Mouse (Mus musculus) adrenal gland, adult 2 months (tissue): Measurements from ENCODE around the gene Nrxn3. TPM values are rescaled to one million over a fixed set of nuclear protein-coding genes. Genes with fewer than 3 reads are reported as not detected.
A peak's percentile ranks its signal among the peaks of the same experiment; 100 is the strongest.

Experiments
- DNase-seq: peaks from one replicate; pipeline ENCODE4 v3.0.0; 2021
- polyA plus RNA-seq: library from polyadenylated mRNA; depleted of rRNA; stranded (reverse); fragments of >200 nt; gene quantifications from 2 replicates; pipeline ENCODE4 v1.2.3, GENCODE M21; 2012
- total RNA-seq, 2 experiments: library from RNA; stranded (reverse); gene quantifications; 2 replicates each; pipeline ENCODE4 v1.2.3; 2021

Gene Nrxn3
- total and polyA plus RNA-seq, 3 experiments = 0.10 to 0.49 (median 0.18) TPM

GRCm38 (mm10) chr12:89179970-89180666 lies 457.4 kb downstream of the Nrxn3 start:
- DNase-seq = no peak

DNA sequence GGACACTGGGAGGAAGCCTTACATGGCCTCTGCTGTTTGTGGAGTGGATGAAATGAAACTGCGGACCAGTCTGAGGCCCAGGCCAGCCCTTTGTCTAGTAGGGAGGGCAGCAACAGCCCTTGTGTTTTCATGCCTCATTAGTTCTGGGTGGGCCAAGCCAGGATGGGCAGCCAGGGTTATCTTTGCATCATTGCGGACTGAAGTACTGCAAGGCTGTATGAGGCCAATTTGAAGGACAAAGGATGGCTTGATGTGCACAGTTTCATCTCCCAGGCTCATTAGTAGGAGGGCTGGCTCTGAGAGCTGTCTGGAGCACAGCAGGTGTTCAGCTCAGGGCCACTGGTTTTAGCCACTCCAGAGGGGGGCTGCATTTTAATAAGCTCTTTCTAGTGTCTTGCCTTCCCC lies 458.5 kb downstream of the Nrxn3 start:
- DNase-seq = no peak

DNA sequence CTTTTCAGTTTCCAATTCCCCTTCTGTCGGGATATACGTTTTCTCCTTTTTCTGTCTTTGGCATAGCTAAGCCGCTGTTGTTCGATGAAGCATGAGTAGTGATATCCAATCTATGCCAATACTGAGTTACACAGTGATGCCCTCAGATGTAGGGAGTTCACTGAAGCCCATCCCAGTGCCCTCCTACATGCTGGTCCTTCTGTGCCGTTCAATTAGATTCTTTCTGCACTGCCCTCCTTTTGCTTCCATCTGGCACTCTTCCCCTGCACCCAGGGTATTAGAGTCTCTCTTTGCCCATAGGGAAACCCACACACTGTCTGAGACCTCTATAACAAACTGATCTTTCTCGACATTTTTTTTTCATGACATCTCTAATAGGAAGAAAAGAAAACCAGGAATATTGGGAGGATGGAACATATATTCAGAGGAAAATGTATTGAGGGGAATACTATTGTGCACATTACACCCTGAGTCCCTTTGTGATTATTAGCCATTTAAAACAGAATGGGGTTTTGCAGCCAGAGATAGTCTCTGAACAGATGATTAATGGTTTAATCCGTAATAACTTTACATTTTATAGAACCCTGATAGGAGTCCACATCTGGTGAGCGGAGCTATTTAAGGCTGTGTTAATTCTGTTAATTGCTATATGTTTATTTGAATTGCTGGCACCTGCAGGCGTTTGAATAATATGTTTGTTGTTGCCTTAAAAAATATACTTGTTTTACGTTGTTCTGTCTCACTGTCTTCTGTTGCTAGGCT lies 476.3 kb downstream of the Nrxn3 start:
- no peak for DNase-seq

DNA sequence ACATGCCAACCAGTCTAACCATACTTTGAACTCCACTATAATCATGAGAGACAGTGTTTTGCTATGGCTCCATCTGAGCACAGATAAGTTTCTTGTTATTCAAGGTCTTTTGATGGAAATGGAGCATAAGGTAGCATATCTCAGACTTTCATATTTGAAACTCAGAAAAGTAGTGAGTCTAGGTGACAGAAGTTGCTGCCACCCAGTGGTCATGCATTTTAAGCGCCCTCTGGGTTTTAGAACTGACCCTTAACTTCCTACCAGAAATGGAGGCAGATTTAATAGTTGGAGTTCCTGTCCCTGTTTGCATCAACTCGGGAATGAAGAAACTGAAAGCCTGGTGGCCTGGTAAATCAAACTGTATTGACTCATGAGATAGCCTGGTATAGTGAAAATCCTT lies 488.9 kb downstream of the Nrxn3 start:
- DNase-seq = no peak

GRCm38 (mm10) chr12:89239826-89240225 lies 517.1 kb downstream of the Nrxn3 start:
- no peak for DNase-seq

DNA sequence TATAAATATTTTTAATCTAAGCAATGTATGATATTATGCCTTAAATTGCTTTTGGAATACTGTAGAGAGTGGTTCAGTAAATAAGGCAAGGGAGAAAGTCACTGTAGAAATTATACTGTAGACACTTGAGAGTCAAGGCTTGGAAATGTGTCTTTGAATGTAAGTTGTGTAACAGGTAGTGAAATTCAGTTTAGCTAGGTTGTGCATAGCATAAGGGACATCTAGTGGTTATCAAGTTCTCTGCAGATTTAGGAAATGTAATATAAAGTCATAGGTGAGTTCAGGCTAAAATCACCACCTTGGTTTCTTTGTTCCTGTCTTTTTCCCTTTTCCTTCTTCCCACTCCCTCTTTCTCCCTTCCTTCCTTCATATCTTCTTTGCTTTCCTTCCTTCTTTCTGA lies 518.9 kb downstream of the Nrxn3 start:
- DNase-seq = no peak

DNA sequence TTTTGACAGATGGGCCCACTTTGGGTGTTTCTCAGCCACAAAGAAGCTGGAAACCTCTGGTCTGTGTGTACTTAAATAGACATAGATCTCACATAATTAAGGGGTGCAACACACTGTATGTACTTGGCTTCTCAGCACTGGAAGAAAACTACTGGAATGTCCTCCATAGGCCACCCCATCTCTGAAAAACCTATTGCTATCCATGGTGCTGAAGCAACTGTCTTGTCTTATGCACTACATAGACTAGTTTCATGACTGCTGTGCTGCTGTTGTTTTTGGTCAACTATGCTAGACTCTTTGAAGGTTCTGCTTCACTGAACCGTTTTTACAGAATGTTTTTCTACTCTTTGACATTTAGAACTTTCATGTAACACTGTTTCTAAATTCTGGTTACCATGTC lies 519.8 kb downstream of the Nrxn3 start:
- no peak for DNase-seq

DNA sequence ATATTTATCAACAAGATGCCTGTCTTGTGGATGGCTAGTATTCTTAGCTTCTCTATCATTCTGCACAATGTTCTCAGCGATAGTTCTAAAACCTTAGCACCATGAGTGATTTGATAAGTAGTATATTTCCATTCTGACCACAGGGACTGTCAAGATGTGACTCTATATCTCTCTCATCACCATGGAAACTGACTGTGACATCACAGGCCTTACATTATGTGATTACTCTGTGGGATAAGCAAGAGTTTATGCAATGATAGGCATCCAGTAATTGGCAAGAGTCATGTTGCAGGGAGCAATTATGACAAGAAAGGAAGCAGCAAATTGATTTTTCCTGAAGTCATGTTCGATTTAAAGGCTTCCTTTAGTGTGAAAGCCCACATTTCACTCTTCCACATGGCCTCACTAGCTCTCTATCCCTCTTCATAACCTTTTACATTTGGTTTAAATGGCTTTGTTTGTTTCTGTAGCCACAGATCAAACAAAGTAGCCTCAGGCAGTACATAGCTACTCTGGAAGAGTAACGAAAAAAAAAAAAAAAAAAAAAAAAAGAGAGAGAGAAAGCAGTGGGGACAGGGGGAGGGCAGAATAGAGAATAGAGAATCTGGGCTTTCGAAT lies 532.7 kb downstream of the Nrxn3 start:
- DNase-seq = no peak

GRCm38 (mm10) chr12:89258879-89259278 lies 536.2 kb downstream of the Nrxn3 start:
- no peak for DNase-seq

- DNase-seq = no peak
These were observed 537.4 kb downstream of the Nrxn3 start for GRCm38 (mm10) chr12:89260076-89260475.

- DNase-seq = no peak
These were observed 539.6 kb downstream of the Nrxn3 start for GRCm38 (mm10) chr12:89262261-89262660.

- DNase-seq = no peak
These were observed 560.0 kb downstream of the Nrxn3 start for GRCm38 (mm10) chr12:89282362-89283343.

DNA sequence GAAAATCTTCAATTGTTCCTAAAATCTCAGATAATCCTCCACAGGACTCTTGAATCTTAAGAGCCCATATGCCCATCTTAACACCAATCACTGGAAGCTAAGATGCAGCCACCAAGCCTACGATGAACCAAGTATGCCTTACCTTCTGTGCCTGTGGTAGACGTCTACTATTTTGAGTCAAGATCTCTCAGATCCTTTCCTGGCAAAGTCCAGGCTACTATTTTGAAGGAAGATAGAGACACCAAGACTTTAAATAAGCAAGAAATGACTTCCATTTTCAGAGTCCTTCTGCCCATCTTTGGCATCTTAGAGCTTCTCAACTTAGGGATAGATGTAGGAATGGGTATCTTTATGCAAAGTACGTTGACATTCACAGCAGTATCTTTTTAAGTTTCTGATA lies 561.7 kb downstream of the Nrxn3 start:
- no peak for DNase-seq

GRCm38 (mm10) chr12:89287037-89287436 lies 564.4 kb downstream of the Nrxn3 start:
- DNase-seq = no peak

DNA sequence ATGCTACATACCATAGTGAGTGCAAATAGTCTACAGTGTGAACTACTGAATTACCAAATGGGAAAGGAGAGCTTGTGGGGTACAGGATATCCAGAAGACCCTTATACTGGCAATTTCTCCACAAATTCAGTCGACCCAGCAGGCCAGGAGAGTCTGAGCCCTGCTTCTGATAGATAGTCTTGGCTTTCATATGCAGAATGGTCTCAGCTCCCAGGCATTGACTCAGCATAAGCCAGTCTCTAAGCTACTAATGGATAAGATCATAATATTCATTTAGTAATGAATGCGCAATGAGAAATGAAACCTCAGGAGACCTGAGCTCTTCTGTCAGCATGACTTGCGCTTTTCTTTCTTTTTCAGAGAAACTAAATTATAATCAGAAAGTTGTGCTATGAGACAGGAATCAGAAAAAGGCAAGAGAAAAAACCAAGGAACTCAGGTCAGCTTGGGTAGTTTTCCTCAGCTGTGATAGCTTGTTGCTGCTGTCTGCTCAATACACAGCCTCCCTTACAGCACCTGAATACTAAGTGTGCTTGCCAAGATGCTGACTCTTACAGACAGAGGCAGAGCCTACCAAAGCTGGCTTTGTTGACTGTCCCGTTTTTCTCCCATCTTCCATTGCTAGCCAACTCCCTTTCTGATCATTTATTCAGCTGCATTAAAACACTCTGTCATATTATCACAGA lies 567.1 kb downstream of the Nrxn3 start:
- no peak for DNase-seq

DNA sequence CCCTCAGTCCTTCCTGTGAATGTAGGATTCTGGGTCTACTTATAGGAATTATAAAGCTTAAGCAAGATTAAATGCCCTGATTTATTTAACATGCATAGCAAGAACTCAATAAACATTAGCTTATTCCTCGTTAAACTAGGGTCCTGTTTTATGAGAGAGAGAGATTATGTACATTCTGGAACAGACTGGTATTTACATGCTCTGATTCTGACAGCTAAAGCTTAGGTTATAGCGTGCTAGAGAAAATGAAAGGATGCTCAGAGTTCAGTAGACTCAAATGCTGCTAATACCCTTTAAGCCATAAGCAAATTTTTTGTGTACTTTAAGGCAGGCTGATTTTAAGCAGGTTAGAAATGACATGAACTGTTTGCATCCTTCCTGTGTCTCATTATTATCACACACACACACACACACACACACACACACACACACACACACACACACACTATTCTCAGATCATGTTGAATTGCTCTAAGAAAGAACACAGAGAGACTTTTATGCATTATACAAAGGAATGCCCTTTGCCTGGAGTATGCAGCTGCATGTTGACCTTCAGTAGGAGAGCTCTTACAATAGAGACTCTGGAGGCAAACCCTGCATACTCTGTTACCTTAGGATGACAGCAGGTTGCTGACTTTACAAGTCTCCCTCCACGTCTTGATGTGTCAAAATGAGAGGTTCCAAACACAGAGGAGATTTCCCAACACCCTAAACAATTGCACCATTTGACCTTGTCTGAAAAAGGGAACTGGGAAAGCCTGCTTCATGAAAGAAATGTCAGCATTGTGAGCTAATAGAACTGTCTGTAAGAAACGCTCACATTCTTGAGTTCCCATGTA lies 568.3 kb downstream of the Nrxn3 start:
- peak; percentile 49 for DNase-seq

- peak; percentile 61 for DNase-seq
These were observed 579.3 kb downstream of the Nrxn3 start for GRCm38 (mm10) chr12:89302011-89302410.

DNA sequence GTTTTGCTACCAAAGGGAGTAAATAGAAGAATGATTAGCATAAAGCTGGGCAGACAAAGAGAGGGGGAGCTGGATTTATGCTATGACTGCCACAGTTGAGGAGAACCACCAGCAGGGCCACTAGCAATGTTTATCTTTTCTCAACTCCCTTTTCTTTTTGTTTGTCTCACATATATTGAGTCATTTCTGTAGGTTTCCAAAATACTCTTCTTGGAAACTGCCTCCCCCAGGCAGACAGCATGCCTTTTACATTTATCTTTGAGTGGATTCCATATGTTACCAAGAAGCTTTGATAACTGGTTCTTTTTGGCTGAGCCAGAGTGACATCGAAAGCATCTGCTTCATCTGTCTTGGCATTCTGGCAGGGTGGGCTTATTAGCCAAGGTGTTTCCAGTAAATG lies 587.5 kb downstream of the Nrxn3 start:
- DNase-seq = no peak

- peak; percentile 27 for DNase-seq
These were observed 589.9 kb downstream of the Nrxn3 start for GRCm38 (mm10) chr12:89312586-89312985.

DNA sequence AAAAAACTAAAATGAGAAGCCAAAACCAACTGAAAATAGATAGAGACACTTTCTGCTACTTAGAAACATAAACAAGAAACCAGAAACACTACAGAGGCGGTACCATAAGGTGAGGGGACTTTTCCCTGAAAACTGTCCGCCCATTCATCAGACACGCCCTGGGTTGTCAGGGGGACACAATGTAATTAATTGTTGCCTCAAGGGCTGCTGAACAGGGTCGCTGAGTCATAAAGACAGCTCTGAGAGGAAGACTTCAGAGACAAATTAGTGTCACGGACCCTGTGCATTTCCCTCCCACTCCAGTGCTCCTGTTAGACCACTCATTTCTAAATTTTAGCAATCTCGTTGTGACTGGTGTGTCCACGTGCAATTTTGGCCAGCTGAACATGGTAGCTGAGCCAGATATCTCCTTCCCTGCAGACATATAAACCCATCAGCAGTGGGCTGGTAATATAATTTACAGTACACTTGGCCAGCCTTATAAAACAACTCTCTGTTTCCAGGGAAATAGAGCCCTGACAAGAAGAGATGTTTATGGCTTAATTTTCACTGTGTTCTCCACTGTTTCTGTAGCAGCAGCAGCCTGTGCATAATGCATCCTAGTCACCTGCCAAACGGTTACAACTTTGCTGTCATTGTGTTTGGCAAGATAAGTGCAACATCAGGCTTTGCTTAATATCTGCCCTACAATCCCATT lies 603.3 kb downstream of the Nrxn3 start:
- DNase-seq = no peak
